20 mouse cellular contexts compared by ENCODE assay signal in the genomic region with DNA sequence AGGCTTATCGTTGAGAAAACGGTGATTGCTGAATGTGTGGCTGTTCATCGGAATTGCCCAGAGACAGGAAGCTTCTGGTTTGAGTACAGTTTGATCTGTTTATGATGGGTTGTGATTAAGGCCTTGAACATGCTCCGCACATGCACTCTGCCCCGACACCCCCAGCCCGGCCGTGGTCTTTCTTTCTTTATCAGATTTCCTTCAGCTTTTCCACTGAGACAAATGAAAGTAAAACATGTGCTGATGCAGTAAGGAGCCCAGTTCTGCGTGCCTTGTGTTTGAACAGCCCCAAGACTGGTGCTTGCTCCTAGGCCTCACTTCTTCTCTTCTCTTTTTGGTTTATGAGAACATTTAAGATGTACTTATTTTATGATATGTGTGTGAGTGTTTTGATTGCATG. TPM values are rescaled to one million over a fixed set of nuclear protein-coding genes. Genes with fewer than 3 reads are reported as not detected.
DNase-seq lines count a peak whose midpoint lies in the region; ATAC-seq lines count a peak whose summit lies in the region.
"Had no signal": no experiment of that assay in that cellular context is flagged by ENCODE, and none has a peak within 500 bp of the region (broad histone marks: within the 10 kb centered on the region; RNA-seq: fewer than 3 reads in every experiment).

No protein-coding gene starts in this region.

- H3K4me3 ChIP-seq in hindbrain, embryonic 12.5 days: no peak overlapping the region
- H3K4me3 ChIP-seq in hindbrain, embryonic 11.5 days (ENCODE audit: low read depth, low read length): no peak overlapping the region
- H3K4me3 ChIP-seq in hindbrain, embryonic 13.5 days: no peak overlapping the region
- H3K4me3 ChIP-seq: liver, embryonic 15.5 days had no signal

- no peak overlapping the region for H3K4me2 ChIP-seq in hindbrain, embryonic 12.5 days (replicated peaks)
- H3K4me2 ChIP-seq in hindbrain, embryonic 11.5 days (replicated peaks; ENCODE audit: low read depth, low read length): no peak overlapping the region
- no peak overlapping the region for H3K4me2 ChIP-seq in hindbrain, embryonic 13.5 days

- H3K4me1 ChIP-seq in hindbrain, embryonic 12.5 days: peaks cover 5% of the 10 kb centered on the region
- H3K4me1 ChIP-seq in hindbrain, embryonic 11.5 days (replicated peaks; ENCODE audit: control insufficient read depth, insufficient read depth, low read length): no peaks in the 10 kb centered on the region
- H3K4me1 ChIP-seq in hindbrain, embryonic 13.5 days (replicated peaks): peaks cover 10% of the 10 kb centered on the region

- 96% methylated on average over 8 of the region's 8 CpGs for WGBS in hindbrain, embryonic 12.5 days
- WGBS in hindbrain, embryonic 11.5 days: 95% methylated on average over 8 of the region's 8 CpGs
- WGBS in hindbrain, embryonic 13.5 days: 94% methylated on average over 8 of the region's 8 CpGs

- H3K27me3 ChIP-seq in hindbrain, embryonic 12.5 days: no peaks in the 10 kb centered on the region
- H3K27me3 ChIP-seq in hindbrain, embryonic 11.5 days (ENCODE audit: control insufficient read depth, insufficient read depth, low read length): no peaks in the 10 kb centered on the region
- H3K27me3 ChIP-seq in hindbrain, embryonic 13.5 days: no peaks in the 10 kb centered on the region
- H3K27me3 ChIP-seq: embryonic facial prominence, embryonic 15.5 days; liver, embryonic 15.5 days had no signal

- H3K9ac ChIP-seq in hindbrain, embryonic 12.5 days: 0 out of 2 replicates have a peak overlapping the region, but pooled peaks have one; percentile 1
- no peak overlapping the region for H3K9ac ChIP-seq in hindbrain, embryonic 11.5 days (ENCODE audit: low read depth, low read length)
- H3K9ac ChIP-seq in hindbrain, embryonic 13.5 days: no peak overlapping the region
- H3K9ac ChIP-seq: embryonic facial prominence, embryonic 15.5 days; liver, embryonic 15.5 days had no signal

- no peak overlapping the region for H3K27ac ChIP-seq in hindbrain, embryonic 12.5 days
- no peak overlapping the region for H3K27ac ChIP-seq in hindbrain, embryonic 11.5 days (ENCODE audit: low read depth, low read length)
- no peak overlapping the region for H3K27ac ChIP-seq in hindbrain, embryonic 13.5 days
- H3K27ac ChIP-seq: liver, embryonic 15.5 days had no signal

- ATAC-seq in hindbrain, embryonic 12.5 days (ENCODE audit: low FRiP score): no peak
- ATAC-seq in hindbrain, embryonic 11.5 days (ENCODE audit: low FRiP score): no peak
- no peak for ATAC-seq in hindbrain, embryonic 13.5 days (ENCODE audit: low FRiP score)
- ATAC-seq: forebrain, embryonic 16.5 days; hindbrain, postnatal 0 days had no signal

- H3K36me3 ChIP-seq in hindbrain, embryonic 12.5 days: 0 out of 2 replicates have a peak, but pooled peaks cover 6% of the 10 kb centered on the region
- H3K36me3 ChIP-seq in hindbrain, embryonic 11.5 days (ENCODE audit: control insufficient read depth, insufficient read depth, low read length): no peaks in the 10 kb centered on the region
- H3K36me3 ChIP-seq in hindbrain, embryonic 13.5 days: peaks cover 12% of the 10 kb centered on the region; the same call in 1 of the 2 replicates

- no peak for DNase-seq in hindbrain, embryonic 11.5 days (ENCODE audit: low spot score)
- DNase-seq in 416B (ENCODE audit: low read depth): peak; percentile 69
- peak; percentile 30 for DNase-seq in T-cell, adult 2 months (ENCODE audit: low spot score)
- DNase-seq in naive thymus-derived CD4-positive, alpha-beta T cell, adult 2 months (ENCODE audit: low read depth): peak; percentile 65
- DNase-seq in kidney, adult 11 months: no peak
- no peak for DNase-seq in adrenal gland, postnatal 14 days
- DNase-seq: adrenal gland, postnatal 25 days; B cell, adult 2 months; cerebellum, adult 11 months; cerebellum, postnatal 14 days; gastrocnemius, postnatal 25 days; kidney, adult 2 months; kidney, postnatal 10 days; lung, postnatal 10 days had no signal

- H3K9me3 ChIP-seq in hindbrain, embryonic 12.5 days (replicated peaks): no peaks in the 10 kb centered on the region
- no peaks in the 10 kb centered on the region for H3K9me3 ChIP-seq in hindbrain, embryonic 11.5 days (ENCODE audit: control insufficient read depth, low read length)
- H3K9me3 ChIP-seq in hindbrain, embryonic 13.5 days: no peaks in the 10 kb centered on the region
- H3K9me3 ChIP-seq: embryonic facial prominence, embryonic 15.5 days; liver, embryonic 15.5 days had no signal

RNA-seq across cellular contexts. Expression of gene Washc3, which starts 1.7 kb away (rescaled TPM):
- polyA plus RNA-seq in hindbrain, embryonic 12.5 days (2016; fragmentation: Nextera tagmentation; extraction: Ambion mirVana): 43.3 and 45.8 TPM in 2 replicates
- polyA plus RNA-seq in hindbrain, embryonic 11.5 days (2014; fragmentation: Nextera tagmentation; extraction: Ambion mirVana): 46.0 and 46.1 TPM in 2 replicates
- 47.8 and 48.4 TPM in 2 replicates for total RNA-seq in adrenal gland, postnatal 14 days (2021)
- polyA plus RNA-seq in hindbrain, embryonic 13.5 days (2015; fragmentation: Nextera tagmentation; extraction: Ambion mirVana): 42.0 and 46.2 TPM in 2 replicates

RNA-seq across cellular contexts. Expression of gene Nup37, which starts 55.8 kb away (rescaled TPM):
- polyA plus RNA-seq in hindbrain, embryonic 12.5 days (2016; fragmentation: Nextera tagmentation; extraction: Ambion mirVana): 58.2 and 63.2 TPM in 2 replicates
- polyA plus RNA-seq in hindbrain, embryonic 11.5 days (2014; fragmentation: Nextera tagmentation; extraction: Ambion mirVana): 91.5 and 93.8 TPM in 2 replicates
- 13.3 and 15.2 TPM in 2 replicates for total RNA-seq in adrenal gland, postnatal 14 days (2021)
- polyA plus RNA-seq in hindbrain, embryonic 13.5 days (2015; fragmentation: Nextera tagmentation; extraction: Ambion mirVana): 33.4 and 34.3 TPM in 2 replicates

RNA-seq across cellular contexts. Expression of gene Parpbp, which starts 55.8 kb away (rescaled TPM):
- 9.5 and 10.5 TPM in 2 replicates for polyA plus RNA-seq in hindbrain, embryonic 12.5 days (2016; fragmentation: Nextera tagmentation; extraction: Ambion mirVana)
- polyA plus RNA-seq in hindbrain, embryonic 11.5 days (2014; fragmentation: Nextera tagmentation; extraction: Ambion mirVana): 12.8 and 14.3 TPM in 2 replicates
- total RNA-seq in adrenal gland, postnatal 14 days (2021): 4.2 and 5.2 TPM in 2 replicates
- 3.0 TPM in 2 replicates for polyA plus RNA-seq in hindbrain, embryonic 13.5 days (2015; fragmentation: Nextera tagmentation; extraction: Ambion mirVana)

Comparison
In these comparisons a context has a peak if more than half of its experiments do, and no peak if none do; other contexts are left out.
1. DNase-seq: peak in 416B (single experiment), T-cell, adult 2 months (single experiment) and naive thymus-derived CD4-positive, alpha-beta T cell, adult 2 months (single experiment); none in hindbrain, embryonic 11.5 days (single experiment), kidney, adult 11 months (single experiment) and adrenal gland, postnatal 14 days (single experiment).